Mouse (Mus musculus) embryonic facial prominence, embryonic 13.5 days (tissue): ENCODE results near the gene Flcn. TPM values are rescaled to one million over a fixed set of nuclear protein-coding genes. Genes with fewer than 3 reads are reported as not detected.
A peak's percentile ranks its signal among the peaks of the same experiment; 100 is the strongest.

ENCODE experiments used
- ATAC-seq: fragments of 200-750 bp; cut with Nextera tagmentation; 2 replicates; pipeline ENCODE4 v1.8.0; 2017; ENCODE audit warnings: low read depth; ENCODE audit not compliant: insufficient number of reproducible peaks, insufficient read depth, low FRiP score, low TSS enrichment
- H3K27ac ChIP-seq: fragments of 300-500 bp; sonication (generic); 2 replicates; pipeline ENCODE4 v1.5.1; 2015; ENCODE audit warnings: moderate library complexity, mild to moderate bottlenecking, inconsistent platforms
- H3K27me3 ChIP-seq: fragments of 300-500 bp; sonication (generic); 2 replicates; pipeline ENCODE4 v1.6.1; 2015; ENCODE audit warnings: mild to moderate bottlenecking, inconsistent platforms
- H3K36me3 ChIP-seq: fragments of 300-500 bp; sonication (generic); 2 replicates; pipeline ENCODE4 v1.6.1; 2015; ENCODE audit warnings: mild to moderate bottlenecking, inconsistent platforms
- H3K4me1 ChIP-seq: fragments of 300-500 bp; sonication (generic); 2 replicates; pipeline ENCODE4 v1.6.1; 2015; ENCODE audit warnings: inconsistent platforms
- H3K4me2 ChIP-seq: fragments of 300-500 bp; sonication (generic); 2 replicates; pipeline ENCODE4 v1.6.1; 2015; ENCODE audit warnings: moderate library complexity, mild to moderate bottlenecking, inconsistent platforms
- H3K4me3 ChIP-seq: fragments of 300-500 bp; sonication (generic); 2 replicates; pipeline ENCODE4 v1.5.1; 2015; ENCODE audit warnings: mild to moderate bottlenecking, inconsistent platforms
- H3K9ac ChIP-seq: fragments of 300-500 bp; sonication (generic); 2 replicates; pipeline ENCODE4 v1.6.1; 2015; ENCODE audit warnings: mild to moderate bottlenecking, inconsistent platforms
- H3K9me3 ChIP-seq: fragments of 300-500 bp; sonication (generic); 2 replicates; pipeline ENCODE4 v1.6.1; 2016; ENCODE audit warnings: inconsistent platforms
- WGBS: fragments of 180-500 bp; shearing (Covaris S2); methylation state at CpG from one replicate; pipeline ENCODE4 v1.1.7; 2015; ENCODE audit warnings: mixed read lengths; 5-methylcytosine and 5-hydroxymethylcytosine counted together
- polyA plus RNA-seq: library from polyadenylated mRNA; unstranded; fragments of >200 nt; fragmentation: Nextera tagmentation; extraction: Ambion mirVana; gene quantifications from 2 replicates; pipeline ENCODE4 v1.2.1, GENCODE M21; 2015

Flcn gene
- polyA plus RNA-seq, 1 experiment from 2014 or later = 37.5 TPM

DNA sequence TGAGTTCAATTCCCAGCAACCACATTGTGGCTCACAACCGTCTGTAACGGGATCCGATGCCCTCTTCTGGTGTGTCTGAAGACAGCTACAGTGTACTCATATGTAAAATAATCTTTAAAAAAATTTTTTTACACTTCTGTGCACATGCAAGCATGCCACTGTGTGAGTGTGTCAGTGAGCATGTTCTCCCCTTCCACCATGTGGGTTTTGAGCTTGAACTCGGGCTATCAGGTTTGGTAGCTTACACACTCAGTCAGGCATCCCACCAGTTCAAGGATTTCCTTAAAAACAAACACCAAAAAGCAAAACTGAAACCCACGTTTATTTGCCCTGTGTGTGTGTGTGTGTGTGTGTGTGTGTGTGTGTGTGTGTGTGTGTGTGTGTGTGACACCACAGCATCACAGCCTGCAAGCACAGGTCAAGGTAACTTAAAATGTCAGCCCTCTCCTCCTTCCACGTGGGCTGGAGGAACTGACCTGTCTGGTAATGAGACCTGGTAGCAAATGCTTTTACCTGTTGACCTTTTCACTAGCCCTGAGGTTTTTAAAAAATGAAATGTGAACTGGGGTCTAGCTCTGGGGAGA lies 5.8 kb upstream of the Flcn start:
- Histone ChIP-seq H3K4me2 (no peak overlapping the region), H3K27me3 (no peaks in the 10 kb centered on the region), H3K27ac (no peak overlapping the region), H3K4me1 (peaks cover 11% of the 10 kb centered on the region), H3K9ac (no peak overlapping the region), H3K4me3 (no peak overlapping the region), H3K36me3 (peaks cover 53% of the 10 kb centered on the region), H3K9me3 (no peaks in the 10 kb centered on the region)
- ATAC-seq = no peak
- WGBS = 87% methylated on average over 6 of the region's 6 CpGs

DNA sequence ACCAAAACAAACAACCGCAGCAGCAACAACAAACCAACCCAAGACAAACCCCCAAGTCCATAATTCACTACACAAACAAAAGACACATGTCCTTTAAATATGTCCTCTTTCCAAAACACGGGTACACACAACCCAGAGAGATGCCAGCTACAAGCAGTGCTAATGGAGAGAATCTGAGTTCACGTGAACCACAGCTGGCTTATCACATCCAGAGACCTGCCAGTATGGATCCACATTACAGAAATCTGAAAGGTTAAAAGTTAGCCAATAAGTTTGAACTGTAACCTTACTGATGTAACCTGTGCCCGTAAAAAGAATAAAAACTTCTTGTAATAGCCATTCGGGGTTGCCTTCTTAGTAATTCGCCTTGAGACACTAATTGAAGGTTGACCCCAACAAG lies 5.1 kb upstream of the Flcn start:
- H3K4me2 ChIP-seq = no peak overlapping the region
- no peak overlapping the region for H3K27ac ChIP-seq
- peaks cover 12% of the 10 kb centered on the region for H3K4me1 ChIP-seq
- no peak overlapping the region for H3K9ac ChIP-seq
- WGBS = 87% methylated on average over 6 of the region's 6 CpGs
- no peaks in the 10 kb centered on the region for H3K27me3 ChIP-seq
- no peaks in the 10 kb centered on the region for H3K9me3 ChIP-seq
- ATAC-seq = no peak
- H3K36me3 ChIP-seq = peaks cover 46% of the 10 kb centered on the region
- H3K4me3 ChIP-seq = no peak overlapping the region

DNA sequence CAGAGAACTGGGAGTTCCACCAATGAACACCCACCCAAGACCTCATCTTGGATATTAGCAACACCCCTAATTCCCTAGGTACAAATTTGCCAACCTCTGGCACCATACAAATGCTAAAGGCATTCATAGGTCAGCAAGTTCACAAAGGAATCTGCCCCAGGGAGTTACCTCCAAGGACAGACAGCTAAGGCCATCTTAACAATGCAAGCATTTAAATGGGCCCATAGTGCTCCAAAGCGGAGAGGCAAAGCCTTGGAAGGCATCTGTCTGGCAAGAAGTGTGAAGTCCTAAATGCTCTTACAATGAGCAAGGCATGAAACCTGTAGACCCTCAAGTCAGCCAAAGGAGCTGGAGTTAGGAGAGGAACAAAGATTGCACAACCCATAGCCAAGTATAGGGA lies 4.5 kb upstream of the Flcn start:
- Histone ChIP-seq H3K4me1 (peaks cover 12% of the 10 kb centered on the region), H3K9me3 (no peaks in the 10 kb centered on the region), H3K4me2 (no peak overlapping the region), H3K4me3 (no peak overlapping the region), H3K27ac (no peak overlapping the region), H3K9ac (no peak overlapping the region), H3K36me3 (peaks cover 40% of the 10 kb centered on the region), H3K27me3 (no peaks in the 10 kb centered on the region)
- no peak for ATAC-seq
- WGBS = 75% methylated on average over 1 of the region's 1 CpGs

DNA sequence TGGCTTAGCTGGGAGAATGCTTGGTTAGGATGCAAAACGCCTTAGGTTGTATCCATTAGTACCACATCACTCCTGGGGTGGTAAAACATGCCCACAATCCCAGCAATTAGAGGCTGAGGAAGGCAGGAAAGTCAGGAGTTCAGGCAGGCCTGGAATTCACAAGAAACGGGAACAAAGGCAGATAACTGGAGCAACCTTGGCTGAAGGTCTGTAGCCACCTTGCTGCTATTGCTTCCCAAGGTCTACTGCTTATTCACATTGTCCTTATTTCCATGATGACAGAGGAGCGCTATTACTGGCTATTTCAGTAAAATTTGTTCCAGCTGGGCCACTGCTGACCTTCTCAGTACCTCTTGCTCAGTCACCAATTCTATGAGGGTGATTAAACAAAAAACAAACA lies 3.5 kb upstream of the Flcn start:
- Histone ChIP-seq H3K4me1 (peaks cover 21% of the 10 kb centered on the region), H3K36me3 (peaks cover 30% of the 10 kb centered on the region), H3K9me3 (no peaks in the 10 kb centered on the region), H3K4me2 (no peak overlapping the region), H3K4me3 (no peak overlapping the region), H3K27me3 (no peaks in the 10 kb centered on the region), H3K27ac (no peak overlapping the region), H3K9ac (no peak overlapping the region)
- 53% methylated on average over 3 of the region's 3 CpGs for WGBS
- no peak for ATAC-seq

DNA sequence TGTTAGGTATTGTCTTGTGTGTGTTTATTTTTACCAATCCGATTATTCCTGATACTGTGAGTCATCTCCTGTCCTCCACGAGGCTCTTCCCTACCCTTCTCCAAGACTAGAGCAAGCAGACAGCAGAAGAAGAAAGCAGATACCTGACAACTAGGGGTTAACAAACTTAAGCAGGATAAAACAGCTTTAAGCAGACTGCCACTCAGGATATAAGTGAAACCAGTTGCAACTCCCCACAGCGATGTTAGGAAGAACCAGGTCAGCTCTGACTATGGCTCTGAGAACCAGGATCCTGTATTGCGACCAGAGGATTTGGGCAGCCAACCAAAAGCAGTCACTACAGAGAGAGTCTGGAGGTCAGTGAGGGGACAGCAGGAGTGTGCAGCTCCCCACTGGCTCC lies 1.4 kb upstream of the Flcn start:
- Histone ChIP-seq H3K4me3 (peak overlapping the region; percentile 18; the same call in 1 of the 2 replicates), H3K4me1 (peaks cover 24% of the 10 kb centered on the region), H3K4me2 (peak overlapping the region; percentile 85), H3K27me3 (no peaks in the 10 kb centered on the region), H3K36me3 (peaks cover 27% of the 10 kb centered on the region), H3K9ac (peak overlapping the region; percentile 60), H3K27ac (peak overlapping the region; percentile 97), H3K9me3 (no peaks in the 10 kb centered on the region)
- no peak for ATAC-seq
- WGBS = 36% methylated on average over 4 of the region's 4 CpGs

DNA sequence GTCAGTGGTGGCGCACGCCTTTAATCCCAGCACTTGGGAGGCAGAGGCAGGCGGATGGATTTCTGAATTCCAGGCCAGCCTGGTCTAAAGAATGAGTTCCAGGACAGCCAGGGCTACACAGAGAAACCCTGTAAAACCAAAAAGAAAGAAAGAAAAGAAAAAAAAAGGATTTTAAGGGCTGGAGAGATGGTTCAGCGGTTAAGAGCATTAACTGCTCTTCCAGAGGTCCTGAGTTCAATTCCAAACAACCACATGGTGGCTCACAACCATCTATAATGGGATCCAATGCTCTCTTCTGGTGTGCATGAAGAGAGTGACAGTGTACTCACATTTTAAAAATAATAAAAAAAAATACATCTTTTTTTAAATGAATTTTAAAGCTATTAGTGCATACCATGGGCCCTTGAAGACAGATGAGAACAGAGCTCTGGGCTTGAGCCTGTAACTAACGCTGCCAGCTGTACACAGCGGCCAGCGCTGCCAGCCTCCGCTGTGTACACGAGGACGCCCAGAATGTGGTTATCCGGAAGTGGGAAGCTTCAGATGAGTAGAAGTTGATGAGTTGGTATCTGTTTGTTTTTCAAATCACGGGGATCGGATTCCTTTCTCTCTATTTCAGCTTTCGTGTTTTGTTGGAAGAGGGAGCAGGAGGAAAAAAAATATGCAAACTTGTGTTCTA lies 803 bp upstream of the Flcn start:
- 56% methylated on average over 14 of the region's 14 CpGs for WGBS
- peaks cover 27% of the 10 kb centered on the region for H3K36me3 ChIP-seq
- peak overlapping the region; percentile 97 for H3K27ac ChIP-seq
- no peaks in the 10 kb centered on the region for H3K9me3 ChIP-seq
- H3K4me2 ChIP-seq = peak overlapping the region; percentile 85
- peak overlapping the region; percentile 94 for H3K9ac ChIP-seq
- peak overlapping the region; percentile 74 for H3K4me3 ChIP-seq
- ATAC-seq = no peak
- H3K4me1 ChIP-seq = peaks cover 24% of the 10 kb centered on the region
- H3K27me3 ChIP-seq = no peaks in the 10 kb centered on the region

DNA sequence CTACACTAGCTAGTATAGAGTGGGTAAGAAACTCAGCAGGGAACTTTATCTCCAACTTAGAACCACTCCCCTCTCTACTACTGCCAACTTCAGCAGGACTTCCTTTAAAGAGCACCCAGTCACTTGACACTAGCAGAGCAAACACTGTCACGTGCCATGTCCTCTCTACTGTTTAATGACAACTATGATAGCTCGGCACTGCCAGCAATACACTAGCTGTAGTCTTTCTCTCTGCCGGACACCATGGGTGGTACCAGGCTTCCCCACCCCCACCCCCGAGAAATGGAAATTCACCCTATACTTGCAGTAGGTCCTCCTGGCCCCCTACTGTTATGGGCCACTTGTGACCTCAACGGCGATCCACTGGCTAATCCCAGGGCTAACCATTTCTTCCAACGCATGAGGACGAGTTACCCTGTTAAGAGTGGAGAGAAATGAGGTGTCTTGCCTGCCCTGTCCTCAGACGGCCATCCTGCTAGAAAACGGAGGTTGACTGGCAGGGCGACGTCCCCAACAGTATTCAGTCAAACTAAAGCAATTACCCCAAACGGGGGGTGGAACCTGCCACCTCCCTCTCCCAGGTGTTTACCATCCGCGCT lies 646 bp downstream of the Flcn start:
- 1% methylated on average over 15 of the region's 15 CpGs for WGBS
- H3K4me2 ChIP-seq = peak overlapping the region; percentile 85
- peak overlapping the region; percentile 74 for H3K4me3 ChIP-seq
- H3K27me3 ChIP-seq = no peaks in the 10 kb centered on the region
- H3K4me1 ChIP-seq = peaks cover 24% of the 10 kb centered on the region
- H3K27ac ChIP-seq = peak overlapping the region; percentile 97
- no peaks in the 10 kb centered on the region for H3K9me3 ChIP-seq
- peak overlapping the region; percentile 94 for H3K9ac ChIP-seq
- no peak for ATAC-seq
- H3K36me3 ChIP-seq = peaks cover 38% of the 10 kb centered on the region

DNA sequence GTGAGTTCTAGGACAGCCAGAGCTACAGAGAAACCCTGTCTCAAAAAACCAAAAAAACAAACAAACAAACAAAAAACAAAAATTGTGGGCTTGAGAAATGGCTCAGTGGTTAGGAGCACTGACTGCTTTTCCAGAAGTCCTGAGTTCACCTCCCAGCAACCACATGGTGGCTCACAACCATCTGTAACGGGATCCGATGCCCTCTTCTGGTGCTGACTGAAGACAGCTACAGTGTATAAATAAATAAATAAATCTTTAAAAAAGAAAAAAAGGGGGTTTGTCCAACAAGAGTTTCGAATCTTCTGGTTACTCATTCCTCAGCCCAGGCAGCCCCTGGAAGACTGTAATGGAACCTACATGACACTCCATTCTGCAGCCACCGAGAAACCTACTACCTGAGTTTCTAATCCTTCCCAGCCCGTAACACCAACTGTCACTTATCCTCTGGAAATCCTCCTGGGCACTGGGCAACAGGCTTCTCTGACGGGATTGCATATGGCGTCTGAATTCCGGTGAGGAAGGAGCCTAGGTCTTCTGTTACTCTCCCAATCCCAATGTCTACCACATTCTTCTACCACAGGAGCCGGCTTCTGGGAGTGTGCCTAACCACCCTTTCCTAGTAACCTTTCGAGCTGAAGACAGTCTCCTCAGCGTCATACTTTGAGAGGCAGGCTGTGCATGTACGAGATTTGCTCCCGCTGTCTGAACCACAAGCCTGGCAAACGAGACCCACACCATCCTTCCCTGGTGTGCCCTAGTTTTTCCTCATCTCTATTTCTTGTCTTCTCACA lies 1.5 kb downstream of the Flcn start:
- WGBS = 63% methylated on average over 14 of the region's 14 CpGs
- H3K4me2 ChIP-seq = peak overlapping the region; percentile 85
- no peaks in the 10 kb centered on the region for H3K9me3 ChIP-seq
- peak overlapping the region; percentile 97 for H3K27ac ChIP-seq
- no peak for ATAC-seq
- H3K36me3 ChIP-seq = peaks cover 46% of the 10 kb centered on the region
- peaks cover 24% of the 10 kb centered on the region for H3K4me1 ChIP-seq
- no peaks in the 10 kb centered on the region for H3K27me3 ChIP-seq
- H3K4me3 ChIP-seq = peak overlapping the region; percentile 74
- H3K9ac ChIP-seq = peak overlapping the region; percentile 94

DNA sequence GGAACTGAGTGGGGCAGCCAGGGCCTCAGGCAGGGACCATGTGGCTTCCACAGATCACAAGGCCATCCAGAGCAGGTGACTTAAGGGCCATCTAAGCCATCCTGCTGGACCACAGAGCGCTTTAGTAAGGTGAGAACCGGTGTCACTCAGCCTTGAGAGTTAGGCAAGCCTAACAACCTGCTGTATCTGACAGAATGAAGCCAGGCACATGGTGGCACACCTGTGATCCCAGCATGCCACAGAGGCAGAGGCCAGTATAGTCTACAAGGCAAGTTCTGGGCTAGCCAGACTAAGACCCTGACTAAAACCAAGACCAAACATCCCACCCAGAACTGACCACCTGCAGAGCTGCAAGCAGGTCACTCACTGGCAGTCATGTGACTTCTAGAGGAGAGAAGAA lies 4.2 kb downstream of the Flcn start:
- H3K4me3 ChIP-seq = no peak overlapping the region
- H3K9me3 ChIP-seq = no peaks in the 10 kb centered on the region
- H3K4me2 ChIP-seq = no peak overlapping the region
- ATAC-seq = no peak
- no peak overlapping the region for H3K27ac ChIP-seq
- peaks cover 73% of the 10 kb centered on the region for H3K36me3 ChIP-seq
- H3K9ac ChIP-seq = no peak overlapping the region
- H3K4me1 ChIP-seq = peaks cover 14% of the 10 kb centered on the region
- 94% methylated on average over 2 of the region's 2 CpGs for WGBS
- no peaks in the 10 kb centered on the region for H3K27me3 ChIP-seq

DNA sequence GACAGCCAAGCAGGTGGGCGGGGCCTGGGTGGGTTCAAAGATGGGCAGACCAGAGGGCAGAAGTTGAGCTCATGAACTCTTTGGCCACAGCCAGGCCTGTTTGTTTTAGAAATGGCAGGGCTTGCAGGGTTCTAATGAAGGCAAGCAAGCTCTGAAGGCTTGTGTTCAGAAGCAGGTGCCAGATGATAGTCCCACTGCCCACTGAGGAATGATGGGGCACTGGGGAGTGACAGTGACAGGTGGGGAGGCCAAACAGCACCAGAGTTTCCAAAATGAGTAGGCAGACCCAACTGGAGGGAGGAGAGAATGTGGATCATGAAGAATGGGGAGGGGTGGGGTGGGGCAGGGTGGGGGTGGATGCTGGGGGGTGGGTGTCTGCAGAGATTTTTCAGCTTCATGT lies 4.6 kb downstream of the Flcn start:
- no peak overlapping the region for H3K9ac ChIP-seq
- H3K27ac ChIP-seq = no peak overlapping the region
- 95% methylated on average over 1 of the region's 1 CpGs for WGBS
- no peak overlapping the region for H3K4me3 ChIP-seq
- peaks cover 77% of the 10 kb centered on the region for H3K36me3 ChIP-seq
- no peak overlapping the region for H3K4me2 ChIP-seq
- ATAC-seq = no peak
- peaks cover 13% of the 10 kb centered on the region for H3K4me1 ChIP-seq
- H3K27me3 ChIP-seq = no peaks in the 10 kb centered on the region
- no peaks in the 10 kb centered on the region for H3K9me3 ChIP-seq

DNA sequence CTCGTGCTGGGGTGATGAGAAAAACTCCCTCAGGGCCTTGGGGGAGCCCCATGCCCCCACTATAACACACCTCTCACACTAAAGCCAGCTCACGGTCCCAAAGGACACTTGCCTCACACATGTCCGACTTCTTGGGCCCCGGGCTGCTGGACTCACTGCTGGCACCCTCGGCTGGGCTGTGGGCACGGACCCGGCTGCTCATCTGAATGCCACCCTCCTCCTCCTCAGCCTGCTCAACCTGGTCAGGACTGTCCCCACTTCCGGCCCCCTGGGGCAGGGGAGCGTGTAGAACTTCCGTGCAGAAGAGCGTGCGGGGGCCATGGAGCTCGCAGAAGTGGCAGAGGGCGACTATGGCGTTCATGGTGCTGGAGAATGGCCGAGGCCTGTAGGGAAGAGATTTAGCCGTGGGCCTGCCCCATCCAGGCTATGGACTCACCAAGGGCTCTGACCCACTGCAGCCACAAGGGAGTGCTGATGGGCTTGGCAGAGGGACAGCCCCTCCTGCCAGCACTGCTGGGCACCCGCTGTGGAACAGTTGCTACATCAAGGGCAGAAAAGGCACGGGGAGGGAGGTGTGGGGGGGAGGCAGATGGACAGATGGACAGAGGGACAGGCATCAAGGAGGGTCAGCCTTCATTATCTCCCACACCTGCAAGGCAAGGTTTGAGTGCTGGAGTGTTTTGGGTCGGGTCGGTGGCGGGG lies 5.3 kb downstream of the Flcn start:
- Histone ChIP-seq H3K9me3 (no peaks in the 10 kb centered on the region), H3K27ac (no peak overlapping the region), H3K4me1 (peaks cover 13% of the 10 kb centered on the region), H3K27me3 (no peaks in the 10 kb centered on the region), H3K36me3 (peaks cover 84% of the 10 kb centered on the region), H3K9ac (no peak overlapping the region), H3K4me3 (no peak overlapping the region), H3K4me2 (no peak overlapping the region)
- no peak for ATAC-seq
- whole genome bisulfite sequencing = 90% methylated on average over 22 of the region's 22 CpGs
